Mouse (Mus musculus) T-cell, adult 2 months (primary cell): ENCODE measurements around the gene Zfp260.
"Not testable (repeated sequence)": the region's sequence is repeated elsewhere in the genome, so short reads cannot be mapped to it uniquely, and the experiment has no call there.

ENCODE experiments used
- DNase-seq: peaks from one replicate; pipeline ENCODE4 v3.0.0; 2022; ENCODE audit warnings: low spot score

The Zfp260 gene

GRCm38 (mm10) chr7:30094646-30095429 lies at the start of gene Zfp260:
Zfp260 (plus strand) TSS chr7:30094777.
- DNase-seq, result peak; percentile 86

- DNase-seq, result no peak
Observed at GRCm38 (mm10) chr7:30048126-30048525, 46.5 kb upstream of the Zfp260 start.

GRCm38 (mm10) chr7:30050882-30051548 lies 43.6 kb upstream of the Zfp260 start, which contains the start of gene Zfp14:
Zfp14 (minus strand) TSS chr7:30051380.
- peak; percentile 83 for DNase-seq

- DNase-seq, result no peak
Observed at GRCm38 (mm10) chr7:30053591-30053990, 41.0 kb upstream of the Zfp260 start.

GRCm38 (mm10) chr7:30060341-30060740 lies 34.2 kb upstream of the Zfp260 start:
- no peak for DNase-seq

- no peak for DNase-seq
Observed at GRCm38 (mm10) chr7:30062478-30062877, 32.1 kb upstream of the Zfp260 start.

- DNase-seq, result no peak
Observed at GRCm38 (mm10) chr7:30064622-30065021, 30.0 kb upstream of the Zfp260 start.

- DNase-seq, result peak; percentile 79
Observed at GRCm38 (mm10) chr7:30072146-30073028, 22.2 kb upstream of the Zfp260 start, which contains the start of gene Zfp82. Zfp82 (minus strand) TSS chr7:30072900.

GRCm38 (mm10) chr7:30086524-30086923 lies 8.1 kb upstream of the Zfp260 start:
- no peak for DNase-seq

GRCm38 (mm10) chr7:30089405-30089804 lies 5.2 kb upstream of the Zfp260 start:
- no peak for DNase-seq

- DNase-seq, result peak; percentile 96
Observed at GRCm38 (mm10) chr7:30090092-30090969, 4.2 kb upstream of the Zfp260 start, which contains the start of the genes Gm26920 and Zfp566. Gm26920 (minus strand) TSS chr7:30090410. Zfp566 (minus strand) TSS chr7:30090527.

- peak; percentile 27 for DNase-seq
Observed at GRCm38 (mm10) chr7:30090970-30091585, 3.5 kb upstream of the Zfp260 start.

- no peak for DNase-seq
Observed at GRCm38 (mm10) chr7:30092666-30093065, 1.9 kb upstream of the Zfp260 start.

GRCm38 (mm10) chr7:30093918-30094415 lies 610 bp upstream of the Zfp260 start:
- no peak for DNase-seq

- no peak for DNase-seq
Observed at GRCm38 (mm10) chr7:30095551-30096125, 1.1 kb downstream of the Zfp260 start.

GRCm38 (mm10) chr7:30099297-30099696 lies 4.7 kb downstream of the Zfp260 start:
- DNase-seq, result peak; percentile 89

- DNase-seq, result no peak
Observed at GRCm38 (mm10) chr7:30116076-30116475, 21.5 kb downstream of the Zfp260 start.

GRCm38 (mm10) chr7:30117935-30118334 lies 23.4 kb downstream of the Zfp260 start:
- DNase-seq, result not testable (repeated sequence)

GRCm38 (mm10) chr7:30121308-30122187 lies 27.0 kb downstream of the Zfp260 start, which contains the start of gene Zfp382:
Zfp382 (plus strand) TSS chr7:30121942.
- peak; percentile 88 for DNase-seq
